Mouse (Mus musculus) R1 (cell line): ENCODE data around the gene Dpf3.
A peak's percentile ranks its signal among the peaks of the same experiment; 100 is the strongest.

Source experiments
- DNase-seq: peaks from one replicate; pipeline ENCODE4 v3.0.0-alpha.2; 2018; ENCODE audit warnings: low read depth, low spot score

Gene Dpf3

GRCm38 (mm10) chr12:83211146-83211822, 276.2 kb downstream of the Dpf3 start:
- DNase-seq: peak; percentile 88

GRCm38 (mm10) chr12:83210735-83211134, 276.8 kb downstream of the Dpf3 start:
- DNase-seq: no peak

DNA sequence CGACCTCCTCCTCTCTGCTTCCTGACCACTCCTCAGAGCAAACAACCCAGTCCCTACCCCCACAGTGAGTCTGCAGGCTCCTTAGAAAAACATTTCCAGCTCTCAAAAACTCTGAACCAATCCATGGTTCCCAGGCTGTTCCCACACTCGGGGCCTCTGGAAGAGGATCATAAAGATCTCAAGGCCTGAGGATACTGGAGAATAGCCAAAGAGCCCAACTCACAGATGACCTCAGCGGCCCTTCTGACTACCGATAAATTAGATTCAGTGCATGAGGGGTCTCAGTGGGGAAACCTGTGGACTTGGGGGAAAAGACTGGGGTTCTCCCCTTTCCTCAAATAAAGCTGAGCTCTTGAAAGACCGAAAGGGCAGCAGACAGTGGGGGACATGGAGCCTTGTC, 277.2 kb downstream of the Dpf3 start:
- DNase-seq: peak; percentile 10

DNA sequence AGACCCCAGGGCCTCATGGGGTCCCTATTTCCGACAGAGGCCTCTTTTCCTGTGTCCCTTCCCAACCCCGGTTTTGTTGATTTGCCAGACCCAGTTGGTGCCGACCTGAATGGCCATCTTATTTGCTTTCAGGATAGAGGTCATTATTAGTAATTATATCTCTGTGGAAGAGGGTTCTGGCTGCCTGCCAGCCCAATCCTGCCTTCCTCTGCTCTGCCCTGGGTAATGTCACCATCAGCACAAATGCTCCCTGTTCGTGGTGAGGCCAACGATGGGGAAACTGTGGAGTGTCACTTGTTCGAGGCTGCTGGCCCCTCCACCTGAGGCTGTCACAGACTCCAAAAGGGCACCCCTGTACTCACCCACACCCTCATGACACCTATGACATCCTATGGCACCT, 278.1 kb downstream of the Dpf3 start:
- no peak for DNase-seq

DNA sequence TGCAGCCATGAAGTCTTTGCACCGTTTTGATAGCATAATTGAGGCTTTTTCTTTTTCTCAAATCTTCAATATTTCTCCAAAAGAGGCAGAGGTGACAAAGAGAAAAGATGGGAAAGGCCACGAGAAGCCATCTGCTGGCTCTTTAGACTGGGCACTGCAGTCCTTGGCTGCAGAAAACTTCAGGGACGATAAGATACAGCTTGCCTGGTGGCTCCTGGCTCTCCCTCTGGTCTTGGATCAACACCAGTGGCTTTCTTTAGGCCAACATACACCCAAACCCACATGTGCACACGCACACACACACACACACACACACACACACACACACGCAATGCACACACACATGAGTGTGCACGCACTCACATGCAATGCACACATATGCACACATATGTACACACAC, 278.7 kb downstream of the Dpf3 start:
- DNase-seq: no peak

DNA sequence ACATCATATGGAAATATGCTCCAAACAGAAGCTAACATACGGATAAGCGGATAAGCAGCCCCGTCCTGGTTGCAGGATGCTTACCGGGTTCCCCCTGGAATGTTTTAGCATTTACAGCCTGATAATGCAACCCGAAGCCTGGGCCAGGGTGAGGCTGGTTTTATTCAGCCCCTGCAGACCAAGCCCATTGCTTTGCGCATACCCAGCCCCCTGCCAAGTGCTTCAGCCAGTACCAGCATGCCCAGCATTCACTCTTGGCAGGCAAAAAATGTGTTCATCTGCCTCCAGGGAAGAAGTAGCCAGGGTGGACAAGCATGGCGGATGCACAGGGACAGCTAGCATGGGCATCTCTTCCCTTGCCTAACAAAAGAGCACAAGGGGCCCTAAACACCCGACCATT, 279.5 kb downstream of the Dpf3 start:
- peak; percentile 12 for DNase-seq

DNA sequence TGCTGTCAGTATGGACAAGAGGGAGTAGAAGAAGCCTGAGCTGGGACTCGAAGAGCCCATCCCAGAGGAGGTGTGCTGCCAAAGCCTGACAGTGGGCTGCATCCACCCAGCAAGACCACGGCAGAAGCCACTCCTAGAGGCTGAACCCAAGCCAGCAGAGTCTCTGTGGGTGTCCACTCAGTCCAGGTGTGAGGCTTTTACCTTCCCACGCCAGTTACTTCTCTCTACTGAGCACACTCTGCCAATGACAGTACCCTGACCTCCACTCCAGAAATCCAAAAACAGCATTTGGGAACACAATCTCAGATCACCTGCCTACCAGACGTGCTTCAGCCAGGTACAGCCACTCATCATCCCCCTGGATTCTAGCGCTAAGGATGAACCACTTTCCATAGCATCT, 280.0 kb downstream of the Dpf3 start:
- no peak for DNase-seq

- DNase-seq: no peak
Observed at GRCm38 (mm10) chr12:83206866-83207265, 280.6 kb downstream of the Dpf3 start.

- DNase-seq: no peak
Observed at GRCm38 (mm10) chr12:83204361-83204760, 283.2 kb downstream of the Dpf3 start.

- DNase-seq: no peak
Observed at GRCm38 (mm10) chr12:83201674-83202073, 285.8 kb downstream of the Dpf3 start.

DNA sequence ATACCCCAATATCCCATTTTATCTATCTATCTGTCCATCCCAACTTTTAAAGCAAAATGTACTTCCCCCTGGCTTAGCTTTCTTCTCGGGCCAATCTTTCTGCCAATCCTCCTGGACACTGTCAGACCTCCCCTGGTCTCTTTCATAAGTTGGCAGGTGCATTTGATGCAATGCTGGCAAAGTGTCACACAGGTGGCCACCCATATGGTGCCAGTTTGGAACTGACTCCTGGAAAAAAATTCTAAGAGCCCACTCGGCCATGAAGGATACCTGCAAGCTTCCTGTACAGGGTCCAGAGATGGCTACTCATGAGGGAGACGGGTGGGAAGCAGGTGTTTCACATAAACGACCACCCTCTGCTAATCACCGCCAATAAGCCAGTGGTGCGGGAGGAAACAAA, 307.0 kb downstream of the Dpf3 start:
- no peak for DNase-seq

DNA sequence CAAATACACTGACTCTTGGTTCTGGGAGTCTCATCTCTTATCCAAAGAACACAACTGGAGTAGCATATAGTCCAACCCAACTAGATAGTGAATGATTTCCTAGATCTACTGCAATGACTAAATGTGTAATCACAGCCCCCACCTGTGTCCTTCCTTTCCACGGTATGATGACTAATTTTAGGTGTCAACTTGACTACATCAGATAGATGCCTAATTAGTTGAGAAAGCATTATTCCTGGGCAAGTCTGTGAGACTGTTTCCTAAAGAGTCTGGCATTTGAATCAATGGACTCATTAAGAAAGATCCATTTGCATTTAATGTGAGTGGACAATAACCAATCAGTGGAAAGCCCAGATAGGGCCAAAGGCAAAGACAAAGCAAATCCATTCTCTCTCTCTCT, 307.7 kb downstream of the Dpf3 start:
- no peak for DNase-seq

GRCm38 (mm10) chr12:83178770-83179169, 308.7 kb downstream of the Dpf3 start:
- no peak for DNase-seq

DNA sequence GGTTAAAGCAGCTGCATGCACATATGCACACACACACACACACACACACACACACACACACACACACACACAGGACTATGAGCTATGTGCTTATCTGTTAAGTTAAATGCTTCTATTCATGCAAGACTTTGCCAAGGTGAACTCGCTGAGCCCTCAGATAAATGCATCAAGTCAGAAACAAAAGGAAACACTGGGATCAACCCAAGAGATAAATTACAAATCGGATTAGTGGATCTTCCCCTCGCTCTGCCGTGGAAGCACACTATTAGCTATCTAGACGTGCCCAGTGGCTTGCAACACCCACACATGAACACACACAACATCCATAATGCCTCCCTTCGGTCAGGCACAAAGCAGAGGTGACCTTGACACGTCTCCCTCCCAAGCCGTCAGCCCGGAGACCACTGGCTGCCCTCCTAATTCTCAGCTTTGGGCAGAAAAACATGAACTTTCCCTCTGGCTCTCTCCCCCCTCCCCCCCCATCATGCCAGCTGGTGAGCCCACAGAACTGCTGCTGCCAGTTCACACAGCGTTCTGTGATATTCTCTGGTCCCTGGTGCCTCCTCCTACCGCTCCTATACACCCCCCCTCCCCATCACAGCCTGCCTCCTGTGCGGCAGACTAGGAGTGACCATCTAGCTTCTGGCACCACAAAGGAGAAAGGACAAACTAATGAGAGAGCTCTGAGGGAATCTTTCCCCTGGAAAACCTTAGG, 317.9 kb downstream of the Dpf3 start:
- no peak for DNase-seq

GRCm38 (mm10) chr12:83168310-83168709, 319.2 kb downstream of the Dpf3 start:
- no peak for DNase-seq

GRCm38 (mm10) chr12:83165058-83165457, 322.5 kb downstream of the Dpf3 start:
- no peak for DNase-seq
